Mouse (Mus musculus) subcutaneous adipose tissue, adult 2 months (tissue): ENCODE data around the gene Kdm5c. TPM values are rescaled to one million over a fixed set of nuclear protein-coding genes. Genes with fewer than 3 reads are reported as not detected.

Experiments used
- polyA plus RNA-seq: library from polyadenylated mRNA; depleted of rRNA; stranded (reverse); fragments of >200 nt; gene quantifications from 2 replicates; pipeline ENCODE4 v1.2.3, GENCODE M21; 2012; ENCODE audit warnings: low replicate concordance; rRNA removed

The Kdm5c gene
- 43.1 and 83.2 TPM in 2 replicates for polyA plus RNA-seq

DNA sequence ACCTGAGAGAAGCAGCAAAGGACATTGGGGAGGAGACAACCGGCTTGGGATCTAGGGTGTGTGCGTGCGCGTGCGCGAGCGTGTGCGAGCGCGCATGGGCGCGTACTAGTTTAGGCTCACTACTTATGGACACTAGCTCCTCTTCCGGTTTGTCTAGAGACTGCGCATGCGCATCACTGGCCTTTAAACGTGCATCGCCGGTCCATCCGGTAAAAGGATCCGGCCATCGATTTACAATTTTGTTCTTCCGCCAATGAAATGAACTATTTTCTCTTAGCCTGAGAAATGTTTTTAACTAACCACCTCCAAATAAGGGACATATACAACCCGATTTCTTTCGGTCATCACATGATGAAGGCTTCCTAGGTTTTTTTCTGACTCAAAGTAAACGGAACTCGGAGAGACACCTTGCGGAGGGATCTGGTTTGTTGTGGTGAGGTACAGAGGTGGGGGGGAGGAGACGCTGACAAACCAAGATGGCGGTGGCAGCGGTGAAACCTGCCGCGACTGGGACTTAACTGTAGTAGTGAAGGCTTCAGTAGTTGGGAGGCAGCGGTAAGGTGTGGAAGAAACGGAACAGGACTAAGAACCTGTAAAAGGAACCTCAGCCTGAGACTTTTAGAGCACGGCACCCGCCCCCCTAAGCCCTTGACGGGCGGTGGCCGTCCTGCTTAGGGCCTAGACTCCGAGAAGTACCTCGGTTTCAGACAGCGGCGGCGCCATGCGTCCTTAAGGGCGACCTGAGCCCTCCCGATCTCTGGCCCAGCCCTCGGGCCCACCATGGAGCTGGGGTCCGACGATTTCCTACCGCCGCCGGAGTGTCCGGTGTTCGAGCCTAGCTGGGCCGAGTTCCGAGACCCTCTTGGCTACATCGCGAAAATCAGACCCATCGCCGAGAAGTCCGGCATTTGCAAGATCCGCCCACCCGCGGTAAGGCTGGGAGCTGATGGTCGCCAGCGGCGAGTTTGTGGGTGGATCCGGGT is at the start of gene Kdm5c:
TSS of gene Kdm5c (plus strand) at position 240 of the 983 bp plus-strand sequence.

Other genes with a start within 250 kb of the Kdm5c start
- gene Hsd17b10, start 231.2 kb upstream of the Kdm5c start, polyA plus RNA-seq: 105 and 131 TPM in 2 replicates
- gene Ribc1, start 216.7 kb upstream of the Kdm5c start, polyA plus RNA-seq: 0.36 and 0.40 TPM in 2 replicates
- gene Smc1a, start 216.6 kb upstream of the Kdm5c start, polyA plus RNA-seq: 24.5 and 40.2 TPM in 2 replicates
- gene Iqsec2, start 88.8 kb upstream of the Kdm5c start, polyA plus RNA-seq: 14.9 and 16.6 TPM in 2 replicates
- gene Kantr, start 94.5 kb downstream of the Kdm5c start, polyA plus RNA-seq: 5.6 and 7.9 TPM in 2 replicates
- gene Tspyl2, start 109.4 kb downstream of the Kdm5c start, polyA plus RNA-seq: 36.6 and 63.1 TPM in 2 replicates
- 2.9 and 9.9 TPM in 2 replicates for gene Gpr173, start 135.7 kb downstream of the Kdm5c start, polyA plus RNA-seq